Mouse (Mus musculus) neural tube, embryonic 10.5 days (tissue): ENCODE results near the gene Por.
A peak's percentile ranks its signal among the peaks of the same experiment; 100 is the strongest.

Experiments
- DNase-seq: peaks from one replicate; pipeline ENCODE4 v3.0.0-alpha.2; 2017; ENCODE audit warnings: low spot score; ENCODE audit errors: extremely low spot score

Por gene

GRCm38 (mm10) chr5:135764971-135765370 is 95.1 kb downstream of the Por start:
- no peak for DNase-seq

- DNase-seq: no peak
Measured at GRCm38 (mm10) chr5:135772519-135772918, 102.7 kb downstream of the Por start.

- no peak for DNase-seq
Measured at GRCm38 (mm10) chr5:135776546-135776945, 106.7 kb downstream of the Por start.

DNA sequence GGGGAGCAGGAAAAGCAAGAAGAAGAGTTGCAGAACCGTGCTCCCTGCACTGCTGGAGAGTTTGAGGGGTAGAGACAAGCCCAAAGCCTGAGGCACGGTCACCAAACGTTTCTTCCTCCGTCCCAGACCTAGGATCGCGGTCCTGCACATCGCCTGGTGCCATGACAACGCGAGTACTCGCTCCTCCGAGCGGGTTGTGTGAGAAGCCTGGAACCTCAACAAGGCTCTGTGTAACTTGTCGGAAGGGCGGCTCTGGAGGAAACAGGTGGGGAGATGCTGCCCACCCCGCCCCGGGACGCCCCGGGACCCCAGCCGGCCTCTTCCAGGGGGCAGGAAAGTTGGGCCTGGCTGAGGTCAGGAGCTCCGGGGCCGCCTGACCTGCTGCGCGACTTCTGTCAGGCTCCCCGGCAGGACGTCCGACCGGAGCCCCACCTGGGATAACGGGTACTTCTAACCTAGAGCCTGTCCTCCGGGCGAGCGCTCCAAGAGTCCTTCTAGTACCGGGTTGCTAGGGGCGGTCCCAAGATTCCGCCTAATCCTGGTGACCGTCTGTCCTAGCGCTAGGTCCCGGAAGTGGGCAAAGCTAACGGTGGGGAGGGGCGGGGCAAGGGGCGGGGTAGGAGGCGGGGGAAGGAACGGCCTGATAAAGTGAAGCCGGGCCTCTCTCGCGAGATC is 108.1 kb downstream of the Por start, which contains the start of gene Styxl1:
Gene Styxl1 (minus strand): TSS at position 590 of the 675 bp plus-strand sequence.
- no peak for DNase-seq

DNA sequence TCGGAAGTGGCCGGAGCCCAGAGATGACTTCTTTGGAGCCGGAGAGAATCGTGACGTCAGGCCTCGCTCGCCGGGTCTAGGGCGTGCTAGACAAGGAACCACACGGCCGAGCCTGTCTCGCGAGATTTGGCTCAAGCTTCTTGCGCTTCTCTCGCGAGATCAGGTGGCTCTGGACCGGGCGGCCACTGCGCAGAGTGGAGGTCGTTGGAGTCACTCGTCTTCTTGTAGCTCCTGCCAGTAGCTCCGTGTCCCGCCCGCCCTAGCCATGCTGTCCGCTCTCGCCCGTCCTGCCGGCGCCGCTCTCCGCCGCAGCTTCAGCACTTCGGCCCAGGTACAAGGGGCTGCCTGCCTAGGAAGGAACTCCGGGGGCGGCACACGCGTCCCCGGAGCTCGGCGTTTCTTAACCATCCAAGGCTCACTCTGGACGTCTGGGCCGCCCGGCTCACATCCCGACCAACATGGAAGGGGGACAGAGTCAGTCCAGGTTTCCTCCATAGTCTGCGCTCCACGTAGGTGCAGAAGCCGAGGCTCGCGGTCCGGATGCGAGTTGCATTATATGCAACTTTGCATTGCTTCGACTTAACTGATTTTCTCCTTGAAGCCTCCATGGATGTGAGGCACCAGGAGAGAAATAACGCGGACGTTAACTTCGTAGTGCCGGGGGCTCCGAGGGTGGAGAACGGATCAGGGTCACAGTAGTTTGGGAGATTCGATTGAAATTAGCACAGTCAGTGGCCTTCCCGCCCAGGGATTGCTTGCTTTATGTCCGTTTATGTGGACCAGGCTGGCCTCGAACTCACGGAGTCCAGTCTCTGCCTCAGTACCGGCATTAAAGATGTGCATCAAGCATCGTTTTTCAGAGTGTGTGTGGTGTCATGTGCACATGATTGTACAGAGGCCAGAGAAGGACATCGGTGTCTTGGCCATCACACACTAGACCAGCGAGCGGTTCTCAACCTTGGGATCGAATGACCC is 108.9 kb downstream of the Por start, which contains the start of gene Mdh2:
Gene Mdh2 (plus strand): TSS at position 10 of the 975 bp plus-strand sequence.
- peak; percentile 100 for DNase-seq

DNA sequence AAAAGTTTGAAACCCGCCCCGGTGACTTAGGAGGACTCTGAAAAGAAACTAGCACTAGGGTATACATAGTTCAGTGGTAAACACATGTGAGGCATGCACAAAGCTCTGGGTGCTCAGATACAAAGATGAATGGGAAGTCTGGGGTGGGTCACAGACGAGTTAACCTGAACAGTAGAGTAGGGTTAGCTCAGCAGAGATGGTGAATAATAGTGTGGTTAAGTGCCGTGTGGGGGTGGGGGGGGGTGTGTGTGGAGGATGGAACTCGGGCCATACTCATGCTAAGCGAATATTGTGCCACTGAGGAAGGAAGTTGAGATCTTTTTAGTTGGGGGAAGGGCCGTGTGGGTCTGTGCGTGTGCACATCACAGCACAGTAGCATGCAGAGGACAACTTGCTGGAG is 110.5 kb downstream of the Por start:
- DNase-seq: no peak

DNA sequence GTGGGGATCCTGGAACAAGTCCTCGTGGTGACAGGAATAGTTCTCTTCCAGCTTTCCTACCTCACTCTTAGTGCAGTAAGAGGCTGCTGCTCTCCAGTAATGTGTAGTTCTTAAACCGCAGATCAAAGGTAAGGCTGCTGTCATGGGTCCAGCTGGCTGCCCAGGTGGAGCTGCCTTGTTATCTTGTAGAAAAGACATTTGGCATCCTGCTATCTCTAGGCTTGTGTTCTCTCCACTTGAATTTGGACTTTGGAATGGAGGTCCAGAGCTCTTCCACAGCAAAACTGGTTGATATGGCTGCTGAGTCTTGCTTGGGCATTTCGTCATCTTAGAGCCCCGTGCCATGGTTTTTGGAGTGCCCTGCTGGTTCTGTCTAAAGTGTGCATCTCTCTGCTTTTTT is 113.1 kb downstream of the Por start:
- DNase-seq: no peak
